Mouse (Mus musculus) spleen, adult 2 months (tissue): ENCODE data around the gene Ttll11. TPM values are rescaled to one million over a fixed set of nuclear protein-coding genes. Genes with fewer than 3 reads are reported as not detected.

ENCODE experiments used
- DNase-seq, 2 experiments: peaks; one replicate each; pipeline versions ENCODE4 v3.0.0 to v3.0.0-alpha.2; 2012 to 2021; ENCODE audit warnings: low spot score in 2 of 2, low read depth in 1 of 2
- H3K27ac ChIP-seq: fragments of 200-500 bp; 2 replicates; pipeline ENCODE4 v1.5.1; 2012; ENCODE audit warnings: low read length, inconsistent platforms; ENCODE audit not compliant: insufficient read depth
- H3K27me3 ChIP-seq: fragments of 200-500 bp; 2 replicates; pipeline ENCODE4 v1.6.1; 2012; ENCODE audit warnings: mild to moderate bottlenecking, moderate library complexity, low read length, inconsistent platforms; ENCODE audit not compliant: control insufficient read depth, insufficient read depth
- H3K36me3 ChIP-seq: fragments of 200-500 bp; 2 replicates; pipeline ENCODE4 v1.6.1; 2012; ENCODE audit warnings: mild to moderate bottlenecking, low read length, inconsistent platforms; ENCODE audit not compliant: control insufficient read depth, insufficient read depth
- H3K4me1 ChIP-seq: fragments of 200-500 bp; 2 replicates; pipeline ENCODE4 v1.6.1; 2011; ENCODE audit warnings: inconsistent platforms; ENCODE audit not compliant: control insufficient read depth, insufficient read depth, insufficient read length
- H3K4me3 ChIP-seq: fragments of 200-500 bp; 2 replicates; pipeline ENCODE4 v1.5.1; 2011; ENCODE audit warnings: mild to moderate bottlenecking, inconsistent platforms; ENCODE audit not compliant: insufficient read depth, insufficient read length; ENCODE audit errors: extremely low read depth
- CTCF ChIP-seq: fragments of 200-500 bp; IDR thresholded peaks from 2 replicates; pipeline ENCODE4 v1.5.1; 2011; ENCODE audit warnings: mild to moderate bottlenecking, inconsistent platforms; ENCODE audit not compliant: insufficient read depth, insufficient read length, insufficient replicate concordance; ENCODE audit errors: extremely low read depth
- POLR2A ChIP-seq: fragments of 200-500 bp; IDR thresholded peaks from 2 replicates; pipeline ENCODE4 v1.6.1; 2011; ENCODE audit warnings: low read depth, low read length, inconsistent platforms
- WGBS: fragments of 180-500 bp; shearing (Covaris S2); methylation state at CpG from one replicate; pipeline ENCODE4 v1.1.7; 2018; 5-methylcytosine and 5-hydroxymethylcytosine counted together
- polyA plus RNA-seq: library from polyadenylated mRNA; depleted of rRNA; stranded (reverse); fragments of >200 nt; gene quantifications from 2 replicates; pipeline ENCODE4 v1.2.3, GENCODE M21; 2012

The Ttll11 gene
- polyA plus RNA-seq, 1 experiment: 1.3 TPM

GRCm38 (mm10) chr2:35924947-35925346, 54.8 kb downstream of the Ttll11 start:
- TF ChIP-seq CTCF: no peak
- no peak for TF ChIP-seq POLR2A
- 87% methylated on average over 4 of the region's 4 CpGs for WGBS
- Histone ChIP-seq H3K4me3 (no peak overlapping the region), H3K27ac (no peak overlapping the region), H3K4me1 (no peaks in the 10 kb centered on the region), H3K27me3 (no peaks in the 10 kb centered on the region), H3K36me3 (no peaks in the 10 kb centered on the region)
- no peak for DNase-seq

GRCm38 (mm10) chr2:35922956-35923355, 56.8 kb downstream of the Ttll11 start:
- TF ChIP-seq POLR2A: no peak
- TF ChIP-seq CTCF: no peak
- no peak for DNase-seq
- H3K27ac ChIP-seq: no peak overlapping the region
- H3K4me3 ChIP-seq: no peak overlapping the region
- H3K27me3 ChIP-seq: no peaks in the 10 kb centered on the region
- no peaks in the 10 kb centered on the region for H3K36me3 ChIP-seq
- H3K4me1 ChIP-seq: no peaks in the 10 kb centered on the region
- 87% methylated on average over 3 of the region's 3 CpGs for WGBS

GRCm38 (mm10) chr2:35912090-35912489, 67.6 kb downstream of the Ttll11 start:
- no peaks in the 10 kb centered on the region for H3K27me3 ChIP-seq
- H3K4me1 ChIP-seq: no peaks in the 10 kb centered on the region
- DNase-seq: no peak
- no peak overlapping the region for H3K27ac ChIP-seq
- no peaks in the 10 kb centered on the region for H3K36me3 ChIP-seq
- WGBS: 69% methylated on average over 4 of the region's 4 CpGs
- TF ChIP-seq CTCF (no peak), POLR2A (no peak)
- H3K4me3 ChIP-seq: no peak overlapping the region

- H3K27ac ChIP-seq: no peak overlapping the region
- H3K36me3 ChIP-seq: no peaks in the 10 kb centered on the region
- no peaks in the 10 kb centered on the region for H3K4me1 ChIP-seq
- H3K27me3 ChIP-seq: no peaks in the 10 kb centered on the region
- WGBS: 89% methylated on average over 1 of the region's 1 CpGs
- DNase-seq: no peak
- TF ChIP-seq CTCF (no peak), POLR2A (no peak)
- no peak overlapping the region for H3K4me3 ChIP-seq
Observed at GRCm38 (mm10) chr2:35911675-35912074, 68.0 kb downstream of the Ttll11 start.

GRCm38 (mm10) chr2:35910740-35911139, 69.0 kb downstream of the Ttll11 start:
- Histone ChIP-seq H3K36me3 (no peaks in the 10 kb centered on the region), H3K27me3 (no peaks in the 10 kb centered on the region), H3K27ac (no peak overlapping the region), H3K4me3 (no peak overlapping the region), H3K4me1 (no peaks in the 10 kb centered on the region)
- TF ChIP-seq CTCF (no peak), POLR2A (no peak)
- WGBS: 91% methylated on average over 9 of the region's 9 CpGs
- DNase-seq: no peak

- no peaks in the 10 kb centered on the region for H3K4me1 ChIP-seq
- WGBS: 98% methylated on average over 4 of the region's 4 CpGs
Observed at GRCm38 (mm10) chr2:35909353-35909752, 70.4 kb downstream of the Ttll11 start.

GRCm38 (mm10) chr2:35907578-35907977, 72.1 kb downstream of the Ttll11 start:
- H3K36me3 ChIP-seq: no peaks in the 10 kb centered on the region
- H3K4me3 ChIP-seq: no peak overlapping the region
- H3K27ac ChIP-seq: no peak overlapping the region
- no peaks in the 10 kb centered on the region for H3K4me1 ChIP-seq
- H3K27me3 ChIP-seq: no peaks in the 10 kb centered on the region
- no peak for DNase-seq
- 42% methylated on average over 6 of the region's 6 CpGs for WGBS
- no peak for TF ChIP-seq POLR2A
- no peak for TF ChIP-seq CTCF

More at GRCm38 (mm10) chr2:35909353-35909752, 70.4 kb downstream of the Ttll11 start:
- Histone ChIP-seq H3K36me3 (no peaks in the 10 kb centered on the region), H3K27me3 (no peaks in the 10 kb centered on the region), H3K27ac (no peak overlapping the region), H3K4me3 (no peak overlapping the region)
- no peak for TF ChIP-seq CTCF
- TF ChIP-seq POLR2A: no peak
- DNase-seq: no peak
